Mouse (Mus musculus): Measurements from ENCODE around the gene Copz1.
A peak's percentile ranks its signal among the peaks of the same experiment; 100 is the strongest.
"Not testable (repeated sequence)": the region's sequence is repeated elsewhere in the genome, so short reads cannot be mapped to it uniquely, and the experiment has no call there.

The Copz1 gene

DNA sequence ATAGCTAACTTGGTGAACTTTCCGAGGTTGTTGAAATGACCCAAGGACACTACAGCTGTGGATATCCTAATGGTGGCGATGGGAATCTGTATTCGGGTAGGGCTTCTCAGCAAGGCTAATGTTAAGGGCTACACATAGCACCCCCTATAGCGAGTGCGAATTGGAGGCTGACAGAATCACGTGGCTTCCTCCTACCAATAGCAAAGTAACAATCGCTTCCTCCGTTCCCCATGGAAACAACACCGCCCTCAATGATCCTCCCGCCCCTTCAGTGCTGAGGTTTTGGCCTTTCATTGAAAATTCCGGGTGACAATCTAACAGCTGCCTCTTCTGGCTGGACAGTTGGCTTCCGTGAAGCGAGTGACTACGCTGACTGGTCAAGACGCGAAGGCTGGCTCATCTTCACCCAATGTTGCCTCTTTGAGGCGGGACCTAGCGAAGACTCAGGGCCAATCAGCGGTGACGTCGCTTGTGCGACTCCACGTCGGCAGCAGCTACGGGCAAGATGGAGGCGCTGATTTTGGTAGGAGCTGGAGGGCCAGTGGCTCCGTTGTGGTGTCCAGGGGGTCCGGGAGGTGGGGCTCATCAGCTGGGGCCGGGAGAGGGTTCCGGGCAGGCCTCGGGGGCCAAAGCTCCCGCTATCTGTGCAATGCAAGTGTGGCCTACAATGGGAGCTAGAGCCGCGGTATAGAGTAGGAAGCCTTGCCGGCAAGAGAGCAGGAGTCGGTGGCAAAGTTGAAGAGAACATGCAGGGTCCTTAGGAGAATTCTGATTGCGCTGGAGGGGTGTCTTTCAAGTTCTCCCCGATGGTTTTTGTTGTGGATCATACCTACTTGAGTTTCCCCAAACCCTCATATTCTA is at the start of gene Copz1:
Gene Copz1, plus strand, starts transcription at position 296 of the 861 bp plus-strand sequence.
- DNase-seq (ENCODE audit: low spot score) = peak; percentile 90

DNA sequence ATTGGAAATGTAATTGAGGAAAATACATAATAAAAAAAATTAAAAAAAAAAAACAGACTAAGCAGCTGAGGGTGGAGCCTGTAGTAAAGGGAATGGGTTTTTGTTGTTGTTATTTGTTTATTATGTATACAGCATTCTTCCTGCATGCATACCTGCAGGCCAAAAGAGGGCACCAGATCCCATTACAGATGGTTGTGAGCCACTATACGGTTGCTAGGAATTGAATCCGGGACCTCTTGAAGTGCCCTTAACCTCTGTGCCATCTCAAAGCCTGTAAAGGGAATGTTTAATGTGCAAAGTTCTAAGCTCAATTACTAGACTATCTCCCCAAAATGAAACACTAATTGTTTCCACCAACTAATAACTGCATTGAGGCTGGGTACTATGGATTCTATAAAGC is 48.4 kb upstream of the Copz1 start:
- no peak for DNase-seq (ENCODE audit: low spot score)

DNA sequence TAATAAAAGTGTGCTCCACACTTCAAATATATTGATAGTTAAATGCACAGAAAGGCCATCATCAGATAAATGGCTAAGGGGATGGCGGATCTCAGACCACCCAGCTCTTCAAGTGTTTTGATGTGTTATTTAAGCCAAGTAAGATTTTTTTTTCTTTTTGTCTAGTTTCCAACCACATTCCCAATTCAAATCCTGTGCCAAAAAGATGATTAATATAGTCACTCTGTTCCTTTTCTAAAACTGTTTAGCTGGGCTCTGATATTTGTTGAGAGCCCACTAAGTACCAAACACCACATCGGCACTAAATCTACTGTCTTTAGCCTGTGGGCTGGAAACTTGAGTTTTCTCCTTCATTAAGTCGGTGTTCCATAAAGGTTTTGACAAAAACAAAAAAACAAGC is 45.5 kb upstream of the Copz1 start:
- no peak for DNase-seq (ENCODE audit: low spot score)

DNA sequence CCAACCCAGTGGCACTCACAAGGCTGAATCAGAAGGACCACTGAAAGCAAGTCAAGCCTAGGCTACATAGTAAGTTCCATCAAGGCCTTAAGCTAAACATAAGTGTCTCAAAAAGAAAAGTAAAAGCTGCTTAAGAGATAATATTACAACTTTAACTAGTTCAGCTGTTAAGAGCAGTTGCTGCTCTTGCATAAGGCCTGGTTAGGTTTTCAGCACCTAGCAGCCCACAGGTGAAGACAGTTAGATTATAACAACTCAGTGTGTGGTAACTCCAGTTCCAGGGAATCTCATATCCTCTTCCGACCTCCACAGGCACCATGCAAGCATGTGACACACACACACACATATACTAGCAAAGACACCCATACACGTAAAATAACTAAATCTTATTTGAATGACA is 44.9 kb upstream of the Copz1 start:
- DNase-seq (ENCODE audit: low spot score) = no peak

DNA sequence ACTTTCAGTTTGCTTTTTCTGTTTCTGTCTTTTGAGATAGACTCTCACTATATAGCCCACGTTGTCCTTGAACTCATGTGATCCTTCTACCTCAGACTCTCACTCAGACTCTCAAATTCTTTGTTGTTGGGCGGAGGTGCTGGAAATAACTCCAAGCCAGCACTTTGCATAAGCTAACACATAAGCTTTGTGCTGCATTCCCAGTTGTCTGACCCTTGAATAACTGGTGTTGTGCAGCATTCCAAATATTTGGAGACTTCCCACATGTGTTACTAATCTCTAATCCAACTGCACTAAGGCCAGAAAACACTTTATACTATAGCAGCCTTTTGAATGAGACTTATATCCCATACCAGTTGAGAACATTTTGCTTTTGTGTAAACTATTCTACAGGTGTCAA is 43.6 kb upstream of the Copz1 start:
- no peak for DNase-seq (ENCODE audit: low spot score)

DNA sequence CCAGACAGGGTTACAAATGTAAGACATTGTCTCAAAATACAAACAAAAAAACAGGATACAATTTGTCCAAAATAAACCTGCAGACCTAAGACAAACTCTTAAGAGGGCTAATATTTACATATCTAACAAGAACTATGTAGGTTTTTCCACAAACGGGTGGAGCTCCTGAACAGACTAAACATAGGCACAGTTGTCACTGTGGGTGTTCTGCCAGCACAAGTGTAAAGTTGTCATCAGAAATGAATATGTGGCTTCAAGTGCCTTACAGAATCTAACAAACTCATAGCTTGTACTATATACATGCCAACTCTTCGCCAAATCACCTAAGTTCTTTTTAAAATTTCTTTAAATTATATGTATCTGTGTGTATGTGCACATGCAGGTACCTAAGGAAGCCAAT is 39.4 kb upstream of the Copz1 start:
- no peak for DNase-seq (ENCODE audit: low spot score)

DNA sequence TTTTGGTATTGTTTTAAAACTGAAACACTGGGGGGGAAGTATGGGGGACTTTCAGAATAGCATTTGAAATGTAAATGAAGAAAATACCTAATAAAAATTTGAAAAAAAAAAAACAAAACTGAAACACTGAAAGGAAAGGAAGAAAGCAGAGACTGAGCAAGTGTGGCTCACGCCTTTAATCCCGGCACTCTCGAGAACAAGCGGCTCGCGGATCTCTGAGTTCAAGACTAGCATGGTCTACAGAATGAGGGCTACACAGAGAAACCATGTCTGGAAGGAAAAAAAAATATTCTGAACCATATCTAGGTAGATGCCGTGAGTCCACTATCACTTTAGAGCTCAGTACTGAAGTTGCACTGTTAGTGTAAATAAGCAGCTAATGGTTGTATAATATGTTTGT is 35.2 kb upstream of the Copz1 start:
- DNase-seq (ENCODE audit: low spot score) = no peak

DNA sequence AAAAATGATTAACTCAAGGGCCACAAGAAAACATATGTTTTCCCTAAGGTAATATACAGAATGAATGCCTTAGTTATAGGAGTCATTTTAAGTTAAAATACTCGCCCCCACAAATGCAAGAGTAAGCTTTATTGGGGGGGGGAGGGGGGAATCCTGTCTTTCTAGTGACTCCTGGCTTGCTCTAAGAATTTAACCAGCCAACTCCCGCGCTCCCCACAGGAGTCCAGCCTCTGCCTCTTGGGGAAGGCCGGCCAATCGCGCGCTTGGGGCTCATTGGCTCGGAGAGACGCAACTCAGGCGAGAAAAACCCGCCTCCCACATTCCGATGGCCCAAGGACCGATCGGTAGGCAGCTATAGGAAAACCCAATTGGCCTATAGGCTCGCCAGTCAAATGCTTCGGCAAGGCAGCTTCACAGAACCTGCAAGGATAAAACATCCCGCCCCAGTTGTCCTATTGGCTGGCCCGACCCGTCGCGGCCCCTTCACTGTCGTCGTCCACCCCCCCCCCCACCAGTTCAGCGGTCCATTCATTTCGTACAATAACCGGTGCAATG is 33.3 kb upstream of the Copz1 start:
- peak; percentile 87 for DNase-seq (ENCODE audit: low spot score)

DNA sequence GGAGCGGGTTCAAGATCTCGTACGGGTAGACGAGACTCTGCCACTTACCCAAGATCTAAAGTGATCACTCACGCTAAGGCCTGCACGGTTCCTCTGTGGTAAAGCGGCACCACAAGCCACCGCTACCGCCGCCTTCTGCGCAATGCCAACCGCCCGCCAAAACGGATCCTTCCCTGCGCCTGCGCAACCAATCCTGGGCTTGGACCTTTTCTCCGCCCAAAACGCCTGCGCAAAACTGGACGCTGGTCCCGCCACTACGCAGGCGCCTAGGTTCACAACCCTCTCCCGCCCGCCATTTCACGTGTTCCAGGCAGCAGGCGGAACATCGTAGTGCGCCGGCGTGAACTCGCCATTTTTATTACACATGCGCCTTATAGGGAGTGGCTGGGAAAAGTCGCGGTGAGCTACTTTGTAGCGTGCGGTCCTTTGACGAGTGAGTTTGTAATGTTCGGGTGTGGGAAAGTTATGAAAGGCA is 32.8 kb upstream of the Copz1 start, which contains the start of gene Cbx5:
Gene Cbx5, minus strand, starts transcription at position 132 of the 475 bp plus-strand sequence.
- peak; percentile 97 for DNase-seq (ENCODE audit: low spot score)

DNA sequence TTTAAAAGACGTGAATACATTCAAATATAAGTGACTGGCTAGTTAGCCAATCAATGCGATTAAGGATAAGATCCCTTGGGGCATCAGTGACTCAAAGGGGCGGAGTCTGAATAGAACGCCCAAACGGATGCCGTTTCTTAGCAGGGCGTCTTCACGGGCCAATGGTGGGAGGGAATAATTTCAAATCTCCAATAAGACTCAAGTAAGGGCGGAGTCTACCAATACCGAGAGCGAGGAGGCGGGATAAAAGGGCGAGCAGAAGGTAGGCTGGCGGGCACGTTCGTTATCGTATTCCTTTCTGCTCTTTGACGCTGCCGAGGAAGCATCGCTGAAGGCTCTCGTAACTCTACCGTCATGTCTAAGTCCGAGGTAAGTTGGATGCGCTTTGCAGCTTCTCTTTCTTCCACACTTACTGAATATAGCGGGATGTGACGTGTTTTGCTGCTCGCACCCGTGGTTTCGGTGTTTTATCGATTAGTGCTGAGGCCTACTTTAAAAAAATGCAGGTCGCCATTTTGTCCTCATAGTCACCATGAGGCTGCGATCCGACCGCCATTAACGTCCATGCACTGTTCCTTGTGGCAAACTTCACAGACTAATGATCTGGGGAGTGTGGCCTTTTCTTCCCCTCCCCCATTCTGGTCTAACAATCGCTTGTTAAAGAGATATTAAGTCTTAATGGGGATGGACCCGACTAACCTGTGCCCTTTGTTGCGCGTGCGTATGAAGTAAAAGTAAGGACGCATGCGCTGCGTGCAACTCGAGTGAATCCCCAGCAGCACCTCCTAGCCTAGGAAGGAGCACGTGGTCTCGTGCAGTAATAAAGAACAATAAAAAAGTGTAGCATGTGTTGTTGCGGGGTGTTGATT is 32.1 kb upstream of the Copz1 start, which contains the start of gene Hnrnpa1:
Gene Hnrnpa1, plus strand, starts transcription at position 273 of the 869 bp plus-strand sequence.
- DNase-seq (ENCODE audit: low spot score) = peak; percentile 86

DNA sequence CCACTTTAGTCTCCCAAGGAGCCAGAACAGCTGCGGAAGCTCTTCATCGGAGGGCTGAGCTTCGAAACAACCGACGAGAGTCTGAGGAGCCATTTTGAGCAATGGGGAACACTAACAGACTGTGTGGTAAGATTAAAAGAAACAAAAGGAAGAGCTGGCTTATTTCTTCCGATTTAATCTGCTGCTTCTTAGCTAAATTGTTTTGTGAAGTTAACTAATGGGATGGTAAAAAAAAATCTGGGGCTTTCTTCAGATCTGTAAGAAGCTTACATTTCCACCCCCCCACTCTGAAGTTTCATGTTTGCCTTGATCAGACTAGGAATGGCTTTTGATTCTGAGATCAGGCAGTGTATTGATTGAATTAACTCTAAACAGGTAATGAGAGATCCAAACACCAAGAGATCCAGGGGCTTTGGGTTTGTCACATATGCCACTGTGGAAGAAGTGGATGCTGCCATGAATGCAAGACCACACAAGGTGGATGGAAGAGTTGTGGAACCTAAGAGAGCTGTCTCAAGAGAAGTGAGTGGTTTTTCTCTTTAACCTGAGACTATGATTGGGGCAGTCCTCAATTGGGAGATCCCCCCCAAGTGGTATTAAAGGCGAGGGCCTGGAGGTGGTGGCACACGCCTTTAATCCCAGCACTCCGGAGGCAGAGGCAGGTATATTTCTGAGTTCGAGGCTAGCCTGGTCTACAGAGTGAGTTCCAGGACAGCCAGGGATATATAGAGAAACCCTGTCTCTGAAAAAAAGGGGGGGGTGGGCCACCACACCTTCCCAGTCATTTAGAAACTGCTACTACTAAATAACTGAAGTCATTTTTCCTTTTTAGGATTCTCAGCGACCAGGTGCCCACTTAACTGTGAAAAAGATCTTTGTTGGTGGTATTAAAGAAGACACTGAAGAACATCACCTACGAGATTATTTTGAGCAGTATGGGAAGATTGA is 31.2 kb upstream of the Copz1 start:
- DNase-seq (ENCODE audit: low spot score) = not testable (repeated sequence)

DNA sequence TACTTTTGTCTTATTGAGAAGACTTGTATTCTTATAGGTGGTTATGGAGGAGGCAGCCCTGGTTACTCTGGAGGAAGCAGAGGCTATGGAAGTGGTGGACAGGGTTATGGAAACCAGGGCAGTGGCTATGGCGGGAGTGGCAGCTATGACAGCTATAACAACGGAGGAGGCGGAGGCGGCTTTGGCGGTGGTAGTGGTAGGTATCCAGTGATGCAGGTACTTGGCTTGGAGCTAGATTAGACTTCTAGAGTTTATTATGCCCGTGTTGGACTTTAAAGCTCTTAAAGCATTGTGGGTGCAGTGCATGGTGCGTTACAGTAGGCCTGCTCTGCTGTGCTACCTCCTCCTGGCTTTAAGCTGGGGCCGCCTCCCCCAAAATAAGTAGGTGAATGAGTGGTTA is 29.6 kb upstream of the Copz1 start:
- DNase-seq (ENCODE audit: low spot score) = no peak

DNA sequence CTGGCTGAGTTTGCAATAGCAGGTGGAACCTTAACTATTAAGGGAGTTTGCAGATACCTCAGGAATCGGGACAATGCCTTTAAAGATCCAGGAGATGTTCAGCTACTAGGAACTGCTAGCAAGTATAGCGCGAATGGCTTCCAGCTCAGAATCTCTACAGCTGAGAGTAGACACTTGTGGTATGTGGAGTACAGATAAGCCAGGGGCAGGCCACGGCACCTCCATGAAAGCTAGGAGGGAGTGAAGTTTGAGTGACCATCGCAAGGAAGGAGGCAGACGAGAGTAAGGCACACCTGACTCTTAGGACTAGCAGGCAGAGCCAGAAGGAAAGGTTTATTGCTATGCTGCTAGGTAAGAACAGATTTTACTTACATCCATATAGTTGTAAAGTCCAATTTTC is 26.9 kb upstream of the Copz1 start:
- DNase-seq (ENCODE audit: low spot score) = no peak

DNA sequence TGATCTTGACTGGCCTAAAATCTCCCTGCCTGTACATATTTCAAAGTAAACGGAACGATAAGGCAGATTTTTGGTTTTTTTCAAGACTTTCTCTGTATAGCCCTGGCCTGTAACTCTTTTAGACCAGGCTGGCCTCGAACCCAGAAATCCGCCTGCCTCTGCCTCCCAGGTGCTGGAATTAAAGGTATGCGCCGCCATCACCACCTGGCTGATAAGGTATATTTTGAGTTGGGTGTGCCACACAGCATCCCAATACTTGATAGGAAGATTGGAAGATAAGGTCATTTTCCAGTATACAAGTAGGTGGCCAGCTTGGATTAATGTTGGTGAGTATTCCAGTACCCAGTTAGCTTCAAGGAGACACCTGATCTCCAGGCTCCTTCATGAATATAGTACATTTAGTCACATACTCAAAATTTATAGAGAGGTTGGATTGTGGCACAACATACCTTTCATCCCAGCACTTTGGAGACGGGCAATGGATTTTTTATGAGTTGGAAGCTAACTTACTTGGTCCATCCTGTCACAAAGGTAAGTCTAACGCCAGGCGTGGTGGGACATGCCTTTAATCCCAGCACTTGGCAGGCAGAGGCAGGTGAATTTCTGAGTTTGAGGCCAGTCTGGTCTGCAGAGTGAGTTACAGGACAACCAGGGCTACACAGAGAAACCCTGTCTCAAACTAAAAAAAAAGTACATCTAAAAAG is 25.3 kb upstream of the Copz1 start:
- no peak for DNase-seq (ENCODE audit: low spot score)

DNA sequence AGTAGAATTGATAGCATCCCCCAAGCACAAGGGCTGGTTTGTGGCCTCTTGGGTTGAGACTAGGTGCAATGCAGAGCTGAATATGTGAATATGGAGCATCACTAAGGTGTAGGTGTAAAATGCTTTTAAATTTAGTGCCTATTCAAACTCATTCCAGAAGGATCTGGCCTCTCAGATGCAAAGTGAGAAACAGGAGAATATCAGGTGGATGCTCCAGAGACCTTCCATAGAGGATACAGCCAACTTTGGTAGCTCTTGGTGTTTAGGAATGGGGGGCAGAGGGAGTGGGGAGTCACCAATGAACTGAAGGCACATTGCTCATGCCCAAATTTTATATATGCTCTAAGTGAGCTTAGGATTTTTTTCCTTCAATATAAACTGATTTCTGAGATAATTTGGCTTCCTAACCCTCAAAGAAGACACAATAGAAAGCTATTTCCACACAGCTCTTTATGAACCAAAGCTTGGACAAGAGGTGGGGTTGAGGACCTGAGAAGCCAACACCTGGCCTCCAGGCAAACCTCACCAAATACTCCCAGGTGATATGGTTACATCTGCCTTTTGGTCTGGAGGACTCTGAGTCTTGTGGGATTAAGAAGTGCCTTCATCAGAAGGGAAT is 24.6 kb upstream of the Copz1 start:
- no peak for DNase-seq (ENCODE audit: low spot score)

DNA sequence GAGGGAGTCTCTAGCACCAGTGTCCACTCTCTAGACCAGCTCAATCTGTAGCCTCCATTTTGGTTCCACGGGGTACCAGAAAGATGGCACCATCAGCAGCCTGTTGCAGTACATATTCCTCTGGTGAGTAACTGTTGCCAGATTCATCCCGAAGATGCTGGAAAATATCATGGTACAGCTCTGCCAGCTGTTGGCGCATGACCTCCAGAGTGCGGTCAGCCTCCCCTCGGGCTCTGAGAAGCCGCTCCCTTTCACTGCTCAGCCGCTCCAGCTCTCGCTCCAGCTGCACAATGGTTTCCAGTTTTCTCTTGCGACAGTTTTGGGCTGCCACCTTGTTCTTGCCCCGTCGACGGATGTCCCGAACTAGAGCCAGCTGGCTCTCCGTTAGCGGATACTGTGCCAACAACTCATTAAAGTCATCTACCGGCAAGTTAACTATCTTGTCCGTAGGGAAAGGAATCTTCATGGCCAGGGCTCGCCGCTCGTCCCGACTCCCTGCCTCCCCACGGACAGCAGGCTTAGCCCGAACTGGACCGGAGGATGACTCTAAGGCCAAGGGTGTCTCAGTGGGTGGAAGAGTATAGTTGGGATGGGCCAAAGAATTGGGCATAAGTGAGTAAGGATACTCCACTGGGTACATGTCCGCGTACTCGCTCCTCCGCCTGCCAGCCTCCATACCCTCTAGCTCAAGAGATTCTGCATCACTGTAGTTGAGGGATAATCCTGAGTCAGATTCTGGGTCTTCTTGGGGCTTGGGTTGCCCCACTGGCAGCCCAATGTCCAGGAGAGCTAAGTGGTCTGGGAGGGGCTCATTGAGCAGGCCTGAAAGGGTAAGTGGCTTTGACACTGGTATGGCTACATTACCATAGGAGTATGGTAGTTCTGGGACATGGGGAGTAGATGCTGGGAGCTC is 23.9 kb upstream of the Copz1 start:
- peak; percentile 24 for DNase-seq (ENCODE audit: low spot score)

DNA sequence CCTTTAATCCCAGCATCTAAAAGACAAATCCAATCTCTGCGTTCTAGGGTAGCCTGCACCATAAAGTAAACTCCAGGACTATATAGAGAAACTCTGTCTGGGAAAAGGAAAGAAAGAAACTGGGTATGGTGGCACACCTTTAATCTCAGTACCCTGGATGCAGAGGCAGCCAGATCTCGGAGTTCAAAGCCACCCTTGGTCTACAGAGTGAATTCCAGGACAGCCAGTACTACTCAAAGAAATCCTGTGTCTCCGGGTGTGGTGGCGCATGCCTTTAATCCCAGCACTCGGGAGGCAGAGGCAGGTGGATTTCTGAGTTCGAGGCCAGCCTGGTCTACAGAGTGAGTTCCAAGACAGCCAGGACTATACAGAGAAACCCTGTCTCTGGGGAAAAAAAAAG is 23.0 kb upstream of the Copz1 start:
- DNase-seq (ENCODE audit: low spot score) = not testable (repeated sequence)

DNA sequence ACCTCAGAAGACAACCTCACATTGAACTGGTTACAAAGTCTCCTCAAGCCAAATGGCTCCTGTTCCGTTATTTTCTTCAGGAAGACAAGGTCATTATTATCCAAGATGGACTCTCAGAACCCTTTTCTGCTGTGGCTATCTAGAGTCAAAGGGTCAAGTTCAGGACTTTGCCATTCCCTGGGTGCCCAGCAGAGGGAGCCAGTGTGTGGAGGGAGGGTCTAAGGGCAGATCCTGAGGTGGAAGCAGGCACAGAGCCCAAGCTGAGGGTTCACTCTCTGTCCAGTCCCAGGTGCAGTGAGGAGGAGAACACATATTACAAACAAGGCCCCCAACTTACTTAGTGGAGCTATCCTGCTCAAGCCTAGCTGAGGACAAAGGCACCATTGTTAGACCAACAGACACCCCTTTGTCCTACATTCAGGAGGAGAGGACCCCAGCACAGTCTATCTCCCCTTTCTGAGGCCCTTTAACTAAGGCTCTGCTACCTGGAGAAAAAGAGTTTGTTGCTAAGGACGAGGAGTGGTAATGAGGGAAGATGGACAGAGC is 22.2 kb upstream of the Copz1 start:
- DNase-seq (ENCODE audit: low spot score) = peak; percentile 70

DNA sequence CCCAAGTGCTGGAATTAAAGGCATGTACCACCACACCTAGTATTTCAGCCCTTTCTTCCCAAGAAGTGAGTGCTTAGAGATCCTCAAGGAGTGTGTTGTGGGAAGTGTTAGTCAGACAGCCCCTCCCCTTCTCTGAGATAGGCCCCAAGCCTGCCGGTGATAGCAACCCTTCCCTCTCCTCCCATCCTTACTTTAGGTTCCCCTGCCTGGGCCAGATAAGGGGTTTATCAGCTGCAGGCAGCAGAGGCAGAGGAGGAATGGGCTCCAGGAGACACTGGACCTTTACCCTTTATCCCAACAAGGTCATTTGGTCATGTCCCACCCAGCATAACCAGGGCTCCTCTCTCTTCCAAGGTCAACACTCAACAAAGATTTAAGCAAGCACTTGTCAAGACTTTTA is 20.9 kb upstream of the Copz1 start:
- no peak for DNase-seq (ENCODE audit: low spot score)

Measured in ovary, postnatal 36 days (tissue).